ENCODE assay signal across 8 mouse cellular contexts in genomic region chr16:94536417-94537158, GRCm38 (mm10). TPM values are rescaled to one million over a fixed set of nuclear protein-coding genes. Genes with fewer than 3 reads are reported as not detected.
A peak's percentile ranks its signal among the peaks of the same experiment; 100 is the strongest.
DNase-seq lines count a peak whose midpoint lies in the region; ATAC-seq and TF ChIP-seq lines count a peak whose summit lies in the region.

No protein-coding gene starts in this region.

- no peaks in the 10 kb centered on the region; the same call in 1 of the 2 replicates for H3K4me1 ChIP-seq in lung, postnatal 0 days (ENCODE audit: insufficient read depth, low read depth, low read length)
- H3K4me1 ChIP-seq in midbrain, embryonic 16.5 days (ENCODE audit: control insufficient read depth, insufficient read depth, low read length) = no peaks in the 10 kb centered on the region
- H3K4me1 ChIP-seq in midbrain, embryonic 10.5 days = no peaks in the 10 kb centered on the region

- H3K27me3 ChIP-seq in lung, postnatal 0 days (replicated peaks; ENCODE audit: insufficient read depth, low read length) = no peaks in the 10 kb centered on the region
- H3K27me3 ChIP-seq in midbrain, embryonic 16.5 days (ENCODE audit: control insufficient read depth, insufficient read depth, low read depth, low read length) = no peaks in the 10 kb centered on the region
- no peaks in the 10 kb centered on the region for H3K27me3 ChIP-seq in midbrain, embryonic 10.5 days (ENCODE audit: low read depth, poor library complexity, severe bottlenecking)

- peak; percentile 53 for DNase-seq in adrenal gland, postnatal 10 days
- no peak for DNase-seq in adrenal gland, postnatal 25 days
- peak; percentile 45 to 57 for DNase-seq in cerebellum, postnatal 14 days
- DNase-seq in heart, postnatal 4 days = peak; percentile 62
- peak; percentile 79 for DNase-seq in lung, postnatal 0 days (ENCODE audit: low spot score)
- no peak for DNase-seq in midbrain, embryonic 10.5 days (ENCODE audit: low spot score)

- no peaks in the 10 kb centered on the region for H3K36me3 ChIP-seq in lung, postnatal 0 days (ENCODE audit: insufficient read depth, low read length)
- H3K36me3 ChIP-seq in midbrain, embryonic 16.5 days (ENCODE audit: control insufficient read depth, insufficient read depth, low read length) = no peaks in the 10 kb centered on the region
- no peaks in the 10 kb centered on the region for H3K36me3 ChIP-seq in midbrain, embryonic 10.5 days

- peak; percentile 85 for ATAC-seq in lung, postnatal 0 days
- no peak for ATAC-seq in granulocyte monocyte progenitor cell, adult 5-6 weeks (replicated peaks; ENCODE audit: poor library complexity, severe bottlenecking)
- no peak for ATAC-seq in midbrain, embryonic 16.5 days

- H3K9ac ChIP-seq in lung, postnatal 0 days (replicated peaks; ENCODE audit: low read depth) = no peak overlapping the region
- no peak overlapping the region for H3K9ac ChIP-seq in midbrain, embryonic 16.5 days (ENCODE audit: low read depth, low read length)

- H3K4me2 ChIP-seq in lung, postnatal 0 days (replicated peaks; ENCODE audit: low read depth, low read length) = no peak overlapping the region
- H3K4me2 ChIP-seq in midbrain, embryonic 16.5 days (ENCODE audit: low read length) = no peak overlapping the region

- no peak for TF ChIP-seq CTCF in lung, postnatal 0 days (IDR thresholded peaks at IDR 0.05)

- no peaks in the 10 kb centered on the region for H3K9me3 ChIP-seq in lung, postnatal 0 days (ENCODE audit: low read length)
- H3K9me3 ChIP-seq in midbrain, embryonic 16.5 days (replicated peaks; ENCODE audit: control insufficient read depth, low read length, poor library complexity, severe bottlenecking) = no peaks in the 10 kb centered on the region
- no peaks in the 10 kb centered on the region for H3K9me3 ChIP-seq in midbrain, embryonic 10.5 days (replicated peaks)

- peak overlapping the region; percentile 76 for H3K27ac ChIP-seq in lung, postnatal 0 days (ENCODE audit: low read length)
- H3K27ac ChIP-seq in midbrain, embryonic 16.5 days (ENCODE audit: low read length) = no peak overlapping the region
- no peak overlapping the region for H3K27ac ChIP-seq in midbrain, embryonic 10.5 days (replicated peaks)

- peak; percentile 43; the same call in 1 of the 2 replicates for TF ChIP-seq EP300 in lung, postnatal 0 days (IDR thresholded peaks at IDR 0.05)

- H3K4me3 ChIP-seq in lung, postnatal 0 days (ENCODE audit: low read depth, low read length) = no peak overlapping the region
- H3K4me3 ChIP-seq in midbrain, embryonic 16.5 days (ENCODE audit: low read depth, low read length) = no peak overlapping the region
- no peak overlapping the region for H3K4me3 ChIP-seq in midbrain, embryonic 10.5 days

- 62% methylated on average over 7 of the region's 7 CpGs for WGBS in lung, postnatal 0 days
- WGBS in midbrain, embryonic 16.5 days = 91% methylated on average over 7 of the region's 7 CpGs
- 79% methylated on average over 7 of the region's 7 CpGs for WGBS in midbrain, embryonic 10.5 days

RNA-seq across cellular contexts. Expression of gene Vps26c, which starts 10.0 kb away (rescaled TPM):
- 10 to 100 TPM; 40.8 to 52.8 TPM for total RNA-seq in adrenal gland, postnatal 10 days (2021)
- total RNA-seq in adrenal gland, postnatal 25 days (2021) = 59.1 and 61.5 TPM in 2 replicates
- total RNA-seq in heart, postnatal 4 days (2021) = 10 to 100 TPM; 28.7 to 29.8 TPM
- 46.6 and 47.5 TPM in 2 replicates for polyA plus RNA-seq in lung, postnatal 0 days (2015; fragmentation: Nextera tagmentation; extraction: Ambion mirVana)
- 19.9 and 25.3 TPM in 2 replicates for total RNA-seq in granulocyte monocyte progenitor cell, adult 5-6 weeks (2014; fragmentation: Nextera tagmentation)
- 27.4 and 32.7 TPM in 2 replicates for total RNA-seq in granulocyte monocyte progenitor cell, adult 5-6 weeks (2017)
- polyA plus RNA-seq in midbrain, embryonic 16.5 days (2015; fragmentation: Nextera tagmentation; extraction: Ambion mirVana) = 80.6 and 83.5 TPM in 2 replicates
- 63.4 and 64.3 TPM in 2 replicates for polyA plus RNA-seq in midbrain, embryonic 10.5 days (2016; fragmentation: Nextera tagmentation; extraction: Ambion mirVana)

RNA-seq across cellular contexts. Expression of gene Dyrk1a, which starts 33.2 kb away (rescaled TPM):
- total RNA-seq in adrenal gland, postnatal 10 days (2021) = 10 to 100 TPM; 59.7 to 62.7 TPM
- total RNA-seq in adrenal gland, postnatal 25 days (2021) = 59.4 and 76.4 TPM in 2 replicates
- total RNA-seq in heart, postnatal 4 days (2021) = 100 to 1,000 TPM; 118 to 135 TPM
- 7.7 and 8.0 TPM in 2 replicates for polyA plus RNA-seq in lung, postnatal 0 days (2015; fragmentation: Nextera tagmentation; extraction: Ambion mirVana)
- 35.6 and 60.1 TPM in 2 replicates for total RNA-seq in granulocyte monocyte progenitor cell, adult 5-6 weeks (2014; fragmentation: Nextera tagmentation)
- total RNA-seq in granulocyte monocyte progenitor cell, adult 5-6 weeks (2017) = 61.1 and 64.9 TPM in 2 replicates
- polyA plus RNA-seq in midbrain, embryonic 16.5 days (2015; fragmentation: Nextera tagmentation; extraction: Ambion mirVana) = 12.0 and 12.4 TPM in 2 replicates
- 9.6 and 10.1 TPM in 2 replicates for polyA plus RNA-seq in midbrain, embryonic 10.5 days (2016; fragmentation: Nextera tagmentation; extraction: Ambion mirVana)

Comparison
In these comparisons a context has a peak if more than half of its experiments do, and no peak if none do; other contexts are left out.
1. DNase-seq: peak in adrenal gland, postnatal 10 days (single experiment), cerebellum, postnatal 14 days (2 of 2), heart, postnatal 4 days (single experiment) and lung, postnatal 0 days (single experiment); none in adrenal gland, postnatal 25 days (single experiment) and midbrain, embryonic 10.5 days (single experiment).